Mouse (Mus musculus): Measurements from ENCODE around the gene Cbs. TPM values are rescaled to one million over a fixed set of nuclear protein-coding genes. Genes with fewer than 3 reads are reported as not detected.

The Cbs gene
- polyA plus RNA-seq, 1 experiment from 2014 or later, result 3.9 TPM

- H3K27ac ChIP-seq (ENCODE audit: low read length), result no peak overlapping the region
- H3K4me3 ChIP-seq (ENCODE audit: low read length), result no peak overlapping the region
- no peaks in the 10 kb centered on the region; the same call in 1 of the 2 replicates for H3K4me1 ChIP-seq (replicated peaks; ENCODE audit: control insufficient read depth, insufficient read depth, low read length)
- H3K27me3 ChIP-seq (ENCODE audit: control insufficient read depth, insufficient read depth, low read depth, low read length), result no peaks in the 10 kb centered on the region
- 65% methylated on average over 8 of the region's 9 CpGs for WGBS
- no peak for ATAC-seq (ENCODE audit: low read depth)
- no peak overlapping the region for H3K4me2 ChIP-seq (ENCODE audit: low read depth, low read length)
- H3K9me3 ChIP-seq (ENCODE audit: control insufficient read depth, low read length), result no peaks in the 10 kb centered on the region
- H3K9ac ChIP-seq (ENCODE audit: low read length), result no peak overlapping the region
- no peaks in the 10 kb centered on the region for H3K36me3 ChIP-seq (ENCODE audit: control insufficient read depth, insufficient read depth, low read length)
Observed at GRCm38 (mm10) chr17:31668306-31668705, 31.3 kb upstream of the Cbs start.

DNA sequence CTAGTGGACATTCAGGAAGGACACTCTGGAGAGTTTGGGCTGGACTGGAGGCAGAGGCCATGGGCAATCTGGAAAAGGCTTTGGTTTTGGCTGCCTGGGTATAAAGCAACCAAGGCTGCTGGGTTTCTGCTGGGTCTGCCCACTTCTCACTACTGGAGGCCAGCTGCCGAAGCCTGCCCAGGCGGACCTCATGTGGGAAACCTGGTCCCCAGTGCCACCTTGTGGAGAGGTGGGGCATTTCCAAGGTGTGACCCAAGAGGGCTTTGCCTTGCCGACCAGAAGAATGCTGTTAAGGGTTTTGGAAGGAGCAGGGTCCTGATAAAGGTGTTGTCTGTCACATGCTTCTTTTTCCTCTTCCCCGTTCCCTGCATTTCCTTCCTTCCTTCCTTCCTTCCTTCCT is 27.7 kb upstream of the Cbs start:
- WGBS, result 11% methylated on average over 4 of the region's 4 CpGs
- peak; percentile 88 for ATAC-seq (ENCODE audit: low read depth)
- Histone ChIP-seq H3K36me3 (ENCODE audit: control insufficient read depth, insufficient read depth, low read length) (no peaks in the 10 kb centered on the region), H3K27ac (ENCODE audit: low read length) (no peak overlapping the region), H3K27me3 (ENCODE audit: control insufficient read depth, insufficient read depth, low read depth, low read length) (no peaks in the 10 kb centered on the region), H3K4me3 (ENCODE audit: low read length) (no peak overlapping the region), H3K4me1 (replicated peaks; ENCODE audit: control insufficient read depth, insufficient read depth, low read length) (no peaks in the 10 kb centered on the region; the same call in 1 of the 2 replicates), H3K9me3 (ENCODE audit: control insufficient read depth, low read length) (no peaks in the 10 kb centered on the region), H3K9ac (ENCODE audit: low read length) (no peak overlapping the region), H3K4me2 (ENCODE audit: low read depth, low read length) (no peak overlapping the region)

GRCm38 (mm10) chr17:31662855-31663254 is 25.8 kb upstream of the Cbs start:
- no peak for ATAC-seq (ENCODE audit: low read depth)
- Histone ChIP-seq H3K9me3 (ENCODE audit: control insufficient read depth, low read length) (no peaks in the 10 kb centered on the region), H3K36me3 (ENCODE audit: control insufficient read depth, insufficient read depth, low read length) (no peaks in the 10 kb centered on the region), H3K27ac (ENCODE audit: low read length) (no peak overlapping the region), H3K27me3 (ENCODE audit: control insufficient read depth, insufficient read depth, low read depth, low read length) (no peaks in the 10 kb centered on the region), H3K4me3 (ENCODE audit: low read length) (no peak overlapping the region), H3K4me2 (ENCODE audit: low read depth, low read length) (no peak overlapping the region), H3K4me1 (replicated peaks; ENCODE audit: control insufficient read depth, insufficient read depth, low read length) (peaks cover 3% of the 10 kb centered on the region), H3K9ac (ENCODE audit: low read length) (no peak overlapping the region)

DNA sequence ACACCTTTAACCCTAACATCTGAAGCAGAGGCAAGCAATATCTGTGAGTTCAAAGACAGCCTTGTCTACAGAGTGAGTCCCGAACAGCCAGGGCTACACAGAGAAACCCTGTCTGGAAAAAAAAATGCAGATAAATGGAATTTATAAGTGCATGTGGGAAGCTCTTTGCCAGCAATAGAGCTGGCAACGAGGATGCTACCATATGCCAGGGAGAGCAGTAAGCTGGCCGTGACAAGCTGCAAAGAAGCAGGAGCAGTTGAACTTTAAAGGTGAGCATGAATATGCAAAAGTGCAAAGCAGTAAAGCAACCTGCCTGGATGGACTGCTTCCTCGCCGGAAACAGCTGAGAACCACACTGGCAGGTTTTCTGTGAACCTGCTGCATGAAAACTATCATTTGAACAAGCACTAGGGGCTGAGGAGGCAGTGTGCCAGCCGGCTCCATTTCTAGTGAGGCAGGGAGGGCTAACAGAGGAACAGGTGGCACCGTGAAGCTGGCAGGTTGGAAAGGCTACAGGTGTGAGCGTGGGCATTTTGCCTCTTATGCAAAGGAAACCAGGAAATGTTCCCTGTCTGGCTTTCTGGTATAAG is 23.7 kb upstream of the Cbs start:
- Histone ChIP-seq H3K4me1 (replicated peaks; ENCODE audit: control insufficient read depth, insufficient read depth, low read length) (peaks cover 10% of the 10 kb centered on the region), H3K27me3 (ENCODE audit: control insufficient read depth, insufficient read depth, low read depth, low read length) (no peaks in the 10 kb centered on the region), H3K9ac (ENCODE audit: low read length) (no peak overlapping the region), H3K4me2 (ENCODE audit: low read depth, low read length) (no peak overlapping the region), H3K36me3 (ENCODE audit: control insufficient read depth, insufficient read depth, low read length) (peaks cover under 1% of the 10 kb centered on the region; the same call in 1 of the 2 replicates), H3K27ac (ENCODE audit: low read length) (no peak overlapping the region), H3K9me3 (ENCODE audit: control insufficient read depth, low read length) (no peaks in the 10 kb centered on the region), H3K4me3 (ENCODE audit: low read length) (no peak overlapping the region)
- ATAC-seq (ENCODE audit: low read depth), result no peak
- WGBS, result 73% methylated on average over 8 of the region's 8 CpGs

DNA sequence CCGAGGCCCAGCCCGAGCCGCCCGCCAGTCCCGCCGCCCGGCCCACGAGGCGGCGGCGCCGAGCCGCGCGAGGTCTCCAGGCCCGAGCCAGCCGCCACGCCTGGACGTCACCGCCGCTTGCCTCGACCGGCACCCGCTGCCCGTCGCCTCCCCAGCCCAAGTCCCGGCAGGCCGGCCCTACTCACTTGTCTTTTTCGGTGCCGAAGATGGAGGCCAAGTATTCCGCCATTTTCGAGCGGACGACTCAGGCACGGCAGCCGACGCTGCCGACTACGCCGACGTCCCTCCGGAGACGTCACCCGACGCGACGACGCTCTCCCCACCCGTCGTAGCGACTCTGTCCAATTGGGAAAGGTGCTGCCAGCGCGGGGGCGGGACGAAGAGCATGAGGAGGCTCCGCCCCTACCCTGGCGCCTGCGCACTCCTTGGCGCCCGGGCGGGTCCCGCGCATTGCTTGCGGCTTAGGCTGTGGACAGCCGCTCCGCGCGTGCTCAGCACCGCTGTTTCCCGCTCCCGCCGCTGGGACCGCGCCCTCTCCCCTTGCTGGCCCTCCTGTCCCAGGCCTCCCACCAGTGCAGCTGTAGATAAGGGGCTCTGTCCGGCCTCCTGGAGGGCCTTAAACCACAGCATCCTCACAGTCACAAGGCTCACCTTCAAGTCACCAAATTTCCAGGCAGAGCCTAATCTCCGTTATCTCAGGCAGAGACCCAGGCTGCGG is 21.6 kb upstream of the Cbs start, which contains the start of gene U2af1:
Gene U2af1, minus strand, starts transcription at position 425 of the 718 bp plus-strand sequence.
- Histone ChIP-seq H3K9ac (ENCODE audit: low read length) (peak within 1 kb of the TSS; percentile 98), H3K27ac (ENCODE audit: low read length) (peak within 1 kb of the TSS; percentile 84), H3K4me1 (replicated peaks; ENCODE audit: control insufficient read depth, insufficient read depth, low read length) (peaks cover 10% of the 10 kb centered on the region), H3K36me3 (ENCODE audit: control insufficient read depth, insufficient read depth, low read length) (peaks cover 16% of the 10 kb centered on the region), H3K9me3 (ENCODE audit: control insufficient read depth, low read length) (no peaks in the 10 kb centered on the region), H3K27me3 (ENCODE audit: control insufficient read depth, insufficient read depth, low read depth, low read length) (no peaks in the 10 kb centered on the region), H3K4me2 (ENCODE audit: low read depth, low read length) (peak within 1 kb of the TSS; percentile 89), H3K4me3 (ENCODE audit: low read length) (peak within 1 kb of the TSS; percentile 96)
- under 1% methylated on average over 77 of the region's 77 CpGs for WGBS
- ATAC-seq (ENCODE audit: low read depth), result peak; percentile 100

DNA sequence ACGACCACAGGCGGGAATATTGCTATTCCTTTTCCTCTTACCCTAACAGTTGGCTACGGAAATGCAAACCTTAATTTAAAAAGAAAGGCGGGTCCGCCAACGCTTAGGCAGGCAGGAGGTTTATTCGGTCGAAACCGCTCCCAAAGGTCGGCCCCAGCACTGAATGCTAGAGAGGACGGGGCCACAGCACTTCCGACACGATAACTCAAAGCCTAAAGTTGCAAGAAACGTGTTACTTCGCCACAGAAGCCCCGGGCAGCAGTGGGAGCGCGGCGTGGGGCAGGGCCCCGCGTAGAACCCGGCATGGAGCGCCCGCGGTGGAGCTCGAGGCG is 21.1 kb upstream of the Cbs start:
- peak overlapping the region; percentile 84 for H3K4me2 ChIP-seq (ENCODE audit: low read depth, low read length)
- ATAC-seq (ENCODE audit: low read depth), result peak; percentile 0; the same call in 1 of the 2 replicates
- H3K9me3 ChIP-seq (ENCODE audit: control insufficient read depth, low read length), result no peaks in the 10 kb centered on the region
- H3K4me1 ChIP-seq (replicated peaks; ENCODE audit: control insufficient read depth, insufficient read depth, low read length), result peaks cover 10% of the 10 kb centered on the region
- H3K27ac ChIP-seq (ENCODE audit: low read length), result peak overlapping the region; percentile 84
- under 1% methylated on average over 27 of the region's 27 CpGs for WGBS
- H3K4me3 ChIP-seq (ENCODE audit: low read length), result peak overlapping the region; percentile 96
- H3K36me3 ChIP-seq (ENCODE audit: control insufficient read depth, insufficient read depth, low read length), result peaks cover 21% of the 10 kb centered on the region
- peak overlapping the region; percentile 98 for H3K9ac ChIP-seq (ENCODE audit: low read length)
- no peaks in the 10 kb centered on the region for H3K27me3 ChIP-seq (ENCODE audit: control insufficient read depth, insufficient read depth, low read depth, low read length)

DNA sequence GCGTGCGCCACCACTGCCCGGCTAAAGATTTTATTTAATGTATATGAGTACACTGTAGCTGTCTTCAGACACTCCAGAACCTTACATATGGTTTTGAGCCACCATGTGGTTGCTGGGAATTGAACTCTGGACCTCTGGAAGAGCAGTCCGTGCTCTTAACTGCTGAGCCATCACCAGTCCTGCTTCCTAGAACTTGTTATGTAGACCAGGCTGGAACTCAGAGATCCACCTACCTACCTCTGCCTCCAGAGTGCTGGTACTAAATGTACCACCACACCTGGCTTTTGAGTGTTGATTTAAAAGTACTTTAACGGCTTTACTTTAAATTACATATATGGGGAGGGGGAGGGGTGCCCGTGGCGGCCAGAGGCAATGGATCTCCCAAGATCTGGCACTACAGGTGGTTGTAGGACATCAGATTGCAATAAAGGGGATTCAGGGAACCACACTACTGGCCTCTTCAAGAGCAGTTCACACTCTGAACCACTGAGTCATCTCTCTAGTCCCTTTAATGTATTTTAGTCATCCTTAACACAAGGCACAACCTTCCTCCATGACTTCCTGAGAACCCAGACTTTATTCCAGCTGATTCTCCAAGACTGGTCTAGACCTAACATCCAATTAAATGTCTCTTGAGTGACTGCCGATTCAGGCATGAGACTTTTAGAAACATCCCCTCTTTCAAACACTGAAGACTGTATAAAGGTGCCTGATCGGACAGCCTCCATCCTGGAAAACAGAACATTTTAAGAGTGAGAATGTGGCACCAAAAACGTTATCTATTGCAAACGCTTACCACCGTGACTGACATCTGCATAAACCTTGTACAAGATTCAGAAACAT is 20.3 kb upstream of the Cbs start:
- peak overlapping the region; percentile 98 for H3K9ac ChIP-seq (ENCODE audit: low read length)
- WGBS, result 39% methylated on average over 12 of the region's 12 CpGs
- peaks cover 28% of the 10 kb centered on the region for H3K36me3 ChIP-seq (ENCODE audit: control insufficient read depth, insufficient read depth, low read length)
- H3K4me2 ChIP-seq (ENCODE audit: low read depth, low read length), result peak overlapping the region; percentile 84
- peak overlapping the region; percentile 96 for H3K4me3 ChIP-seq (ENCODE audit: low read length)
- H3K4me1 ChIP-seq (replicated peaks; ENCODE audit: control insufficient read depth, insufficient read depth, low read length), result peaks cover 10% of the 10 kb centered on the region
- ATAC-seq (ENCODE audit: low read depth), result no peak
- no peaks in the 10 kb centered on the region for H3K27me3 ChIP-seq (ENCODE audit: control insufficient read depth, insufficient read depth, low read depth, low read length)
- no peaks in the 10 kb centered on the region for H3K9me3 ChIP-seq (ENCODE audit: control insufficient read depth, low read length)
- H3K27ac ChIP-seq (ENCODE audit: low read length), result no peak overlapping the region

GRCm38 (mm10) chr17:31656682-31657081 is 19.6 kb upstream of the Cbs start:
- no peak for ATAC-seq (ENCODE audit: low read depth)
- Histone ChIP-seq H3K9ac (ENCODE audit: low read length) (no peak overlapping the region), H3K9me3 (ENCODE audit: control insufficient read depth, low read length) (no peaks in the 10 kb centered on the region), H3K4me1 (replicated peaks; ENCODE audit: control insufficient read depth, insufficient read depth, low read length) (peaks cover 10% of the 10 kb centered on the region), H3K4me2 (ENCODE audit: low read depth, low read length) (no peak overlapping the region), H3K36me3 (ENCODE audit: control insufficient read depth, insufficient read depth, low read length) (peaks cover 35% of the 10 kb centered on the region), H3K27ac (ENCODE audit: low read length) (no peak overlapping the region), H3K4me3 (ENCODE audit: low read length) (no peak overlapping the region), H3K27me3 (ENCODE audit: control insufficient read depth, insufficient read depth, low read depth, low read length) (no peaks in the 10 kb centered on the region)
- WGBS, result 85% methylated on average over 5 of the region's 5 CpGs

DNA sequence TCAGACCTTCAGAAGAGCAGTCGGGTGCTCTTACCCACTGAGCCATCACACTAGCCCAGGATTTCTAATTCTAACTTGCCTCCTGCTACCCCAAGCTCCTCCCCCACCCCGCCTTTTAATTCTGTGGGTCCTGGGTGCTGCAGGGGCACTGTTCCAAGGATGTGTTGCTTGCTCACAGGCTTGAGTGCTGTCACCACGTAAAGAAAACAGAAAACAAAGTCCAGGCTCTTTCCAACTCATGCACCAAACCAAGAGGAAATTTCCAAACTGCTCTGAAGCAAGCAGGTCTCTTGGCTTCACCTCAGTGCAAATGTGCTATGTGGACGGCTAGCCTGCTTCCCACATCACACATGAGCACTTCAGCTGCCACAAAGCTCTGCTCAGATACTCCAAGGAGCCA is 18.3 kb upstream of the Cbs start:
- WGBS, result 72% methylated on average over 4 of the region's 4 CpGs
- H3K4me1 ChIP-seq (replicated peaks; ENCODE audit: control insufficient read depth, insufficient read depth, low read length), result peaks cover 10% of the 10 kb centered on the region
- H3K4me3 ChIP-seq (ENCODE audit: low read length), result no peak overlapping the region
- H3K9me3 ChIP-seq (ENCODE audit: control insufficient read depth, low read length), result no peaks in the 10 kb centered on the region
- H3K27ac ChIP-seq (ENCODE audit: low read length), result no peak overlapping the region
- H3K9ac ChIP-seq (ENCODE audit: low read length), result no peak overlapping the region
- H3K4me2 ChIP-seq (ENCODE audit: low read depth, low read length), result no peak overlapping the region
- no peaks in the 10 kb centered on the region for H3K27me3 ChIP-seq (ENCODE audit: control insufficient read depth, insufficient read depth, low read depth, low read length)
- H3K36me3 ChIP-seq (ENCODE audit: control insufficient read depth, insufficient read depth, low read length), result peaks cover 46% of the 10 kb centered on the region
- no peak for ATAC-seq (ENCODE audit: low read depth)
